Mouse (Mus musculus) liver, embryonic 14.5 days (tissue): ENCODE measurements around the gene Rfx2. TPM values are rescaled to one million over a fixed set of nuclear protein-coding genes. Genes with fewer than 3 reads are reported as not detected.

Source experiments
- ATAC-seq: fragments of 200-750 bp; cut with Nextera tagmentation; 2 replicates; pipeline ENCODE4 v1.8.0; 2017; ENCODE audit warnings: moderate number of reproducible peaks, mild to moderate bottlenecking, moderate library complexity; ENCODE audit not compliant: insufficient read depth
- DNase-seq, 3 experiments: peaks; one replicate each; pipeline ENCODE4 v3.0.0-alpha.2; 2012 to 2013; ENCODE audit warnings: low read depth in 3 of 3, low spot score in 3 of 3
- H3K27ac ChIP-seq: fragments of 300-500 bp; sonication (generic); 2 replicates; pipeline ENCODE4 v1.5.1; 2014; ENCODE audit warnings: moderate library complexity, mild to moderate bottlenecking, control low read depth, inconsistent platforms
- H3K27me3 ChIP-seq: fragments of 300-500 bp; sonication (generic); 2 replicates; pipeline ENCODE4 v1.6.1; 2014; ENCODE audit warnings: mild to moderate bottlenecking, low read length, moderate library complexity; ENCODE audit not compliant: control insufficient read depth, insufficient read depth
- H3K36me3 ChIP-seq: fragments of 300-500 bp; sonication (generic); replicated peaks from 2 replicates; pipeline ENCODE4 v1.6.1; 2014; ENCODE audit warnings: low read depth; ENCODE audit not compliant: control insufficient read depth, insufficient read depth
- H3K4me1 ChIP-seq, 2 experiments: fragments of 200-500 bp in 1 of 2; fragments of 300-500 bp in 1 of 2; sonication (generic) in 1 of 2; replicated peaks; 2 replicates each; pipeline ENCODE4 v1.6.1; 2012 to 2014; ENCODE audit warnings: antibody characterized with exemption in 1 of 2, inconsistent platforms in 1 of 2, low read length in 1 of 2; ENCODE audit not compliant: control insufficient read depth in 2 of 2, insufficient read depth in 2 of 2
- H3K4me2 ChIP-seq: fragments of 300-500 bp; sonication (generic); 2 replicates; pipeline ENCODE4 v1.6.1; 2014; ENCODE audit warnings: low read depth, mild to moderate bottlenecking, control low read depth, moderate library complexity
- H3K4me3 ChIP-seq, 2 experiments: fragments of 200-500 bp in 1 of 2; fragments of 300-500 bp in 1 of 2; sonication (generic) in 1 of 2; 2 replicates each; pipeline ENCODE4 v1.5.1; 2012 to 2014; ENCODE audit warnings: low read depth in 2 of 2, low read length in 2 of 2, mild to moderate bottlenecking in 2 of 2, control low read depth in 1 of 2, inconsistent platforms in 1 of 2, moderate library complexity in 1 of 2; ENCODE audit not compliant: insufficient read depth in 1 of 2
- H3K9ac ChIP-seq: fragments of 300-500 bp; sonication (generic); replicated peaks from 2 replicates; pipeline ENCODE4 v1.6.1; 2014; ENCODE audit warnings: mild to moderate bottlenecking, control low read depth, moderate library complexity
- H3K9me3 ChIP-seq: fragments of 300-500 bp; sonication (generic); 2 replicates; pipeline ENCODE4 v1.6.1; 2016; ENCODE audit warnings: low read length, mixed read lengths; ENCODE audit not compliant: control insufficient read depth
- CTCF ChIP-seq: IDR thresholded peaks from 2 replicates; pipeline ENCODE4 v1.5.1; 2016; ENCODE audit warnings: antibody characterized with exemption, low read depth, control low read depth
- EP300 ChIP-seq: IDR thresholded peaks from 2 replicates; pipeline ENCODE4 v1.6.1; 2016; ENCODE audit warnings: antibody characterized with exemption, low read depth
- WGBS: fragments of 180-500 bp; shearing (Covaris S2); extraction: QIAGEN DNeasy Blood & Tissue Kit; methylation state at CpG from one replicate; pipeline ENCODE4 v1.1.7; 2014; ENCODE audit not compliant: insufficient replicate concordance; 5-methylcytosine and 5-hydroxymethylcytosine counted together
- polyA plus RNA-seq, 2 experiments: library from polyadenylated mRNA; depleted of rRNA in 1 of 2; stranded (reverse) in 1 of 2; unstranded in 1 of 2; fragments of >200 nt; fragmentation: Nextera tagmentation in 1 of 2; extraction: Ambion mirVana in 1 of 2; gene quantifications; 2 replicates each; pipeline versions ENCODE4 v1.2.1 to v1.2.3; 2012 to 2014

Gene Rfx2
- polyA plus RNA-seq, 2 experiments, result 6.8 to 10.7 TPM

DNA sequence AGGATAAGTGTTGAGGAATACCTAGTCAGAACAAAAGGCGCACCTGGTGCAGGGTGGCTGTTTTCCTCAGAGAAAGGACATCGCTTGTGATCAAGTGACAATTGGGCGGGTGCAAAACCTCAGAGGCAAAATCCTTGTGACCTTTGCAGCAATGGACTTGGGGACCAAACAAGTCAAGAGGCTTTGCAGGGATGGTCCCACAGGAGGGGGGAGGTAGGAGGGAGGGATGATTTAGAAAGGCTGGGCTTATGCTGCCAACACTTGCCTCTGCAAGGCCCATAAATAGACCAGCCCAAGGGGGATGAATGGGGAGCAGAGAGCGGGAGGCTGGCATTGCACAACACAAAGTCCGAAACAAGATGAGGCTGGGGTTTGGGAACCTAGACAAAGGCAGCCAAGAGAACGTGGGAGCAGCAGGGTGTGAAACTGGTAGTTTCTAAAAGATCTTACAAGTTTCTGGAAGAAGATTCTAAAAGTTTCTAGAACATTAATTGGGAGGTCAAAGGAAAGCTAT lies 11.7 kb downstream of the Rfx2 start:
- H3K27ac ChIP-seq, result no peak overlapping the region
- TF ChIP-seq CTCF, result no peak
- no peak for TF ChIP-seq EP300
- no peak for DNase-seq
- no peaks in the 10 kb centered on the region for H3K27me3 ChIP-seq
- H3K4me1 ChIP-seq, result peaks cover 10 to 11% of the 10 kb centered on the region in 2 experiments
- H3K36me3 ChIP-seq, result no peaks in the 10 kb centered on the region; the same call in 1 of the 2 replicates
- H3K4me3 ChIP-seq, result no peak overlapping the region
- WGBS, result 72% methylated on average over 6 of the region's 6 CpGs
- no peak for ATAC-seq
- H3K9me3 ChIP-seq, result no peaks in the 10 kb centered on the region
- H3K4me2 ChIP-seq, result no peak overlapping the region
- H3K9ac ChIP-seq, result no peak overlapping the region

DNA sequence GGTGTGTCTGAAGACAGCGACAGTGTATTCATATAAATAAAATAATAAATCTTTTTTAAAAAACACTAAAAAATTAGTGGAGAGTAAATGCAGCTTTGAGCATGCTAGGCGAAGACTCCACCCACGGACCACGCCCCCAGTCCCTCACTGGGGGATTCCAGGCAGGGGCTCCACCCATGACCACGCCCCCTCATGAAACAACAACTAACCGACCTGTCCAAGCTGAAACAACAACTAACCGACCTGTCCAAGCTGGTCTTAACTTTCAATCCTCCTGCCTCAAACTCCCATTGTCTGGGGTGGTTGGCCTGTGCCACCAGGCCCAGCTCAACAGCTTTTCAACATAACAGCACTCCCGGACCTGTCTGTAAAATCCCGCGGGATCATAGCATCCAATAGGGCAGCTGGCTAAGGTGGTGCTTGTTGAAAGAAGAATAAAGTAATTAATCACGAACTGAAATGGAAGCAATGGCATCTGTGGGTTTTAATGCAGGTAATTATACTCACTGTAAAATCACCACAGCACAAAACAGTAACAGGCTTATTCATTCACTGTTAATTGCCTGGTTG lies 12.7 kb downstream of the Rfx2 start:
- Histone ChIP-seq H3K9me3 (no peaks in the 10 kb centered on the region), H3K27ac (peak overlapping the region; percentile 24; the same call in 1 of the 2 replicates), H3K4me1 (peaks cover 10 to 11% of the 10 kb centered on the region in 2 experiments), H3K9ac (no peak overlapping the region), H3K36me3 (no peaks in the 10 kb centered on the region; the same call in 1 of the 2 replicates), H3K4me2 (peak overlapping the region; percentile 58), H3K4me3 (peak overlapping the region; percentile 6 to 44), H3K27me3 (no peaks in the 10 kb centered on the region)
- 24% methylated on average over 11 of the region's 11 CpGs for WGBS
- ATAC-seq, result peak; percentile 65
- no peak for TF ChIP-seq CTCF
- TF ChIP-seq EP300, result no peak
- peak; percentile 71 to 79 (median 72) for DNase-seq

DNA sequence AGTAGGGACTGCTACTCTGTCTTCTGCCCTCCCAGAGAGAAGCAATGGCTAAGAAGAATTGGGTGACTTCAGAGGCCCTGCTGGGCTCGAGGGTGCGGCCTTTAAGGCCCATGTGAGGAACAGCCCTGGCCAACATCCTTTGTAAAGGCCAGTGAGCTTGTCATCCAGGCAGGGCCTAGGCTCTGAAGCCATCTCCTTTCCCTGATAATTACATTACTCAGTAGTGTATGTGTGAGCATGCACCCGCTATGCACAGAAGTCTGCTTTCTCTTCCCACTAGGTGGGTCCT lies 15.8 kb downstream of the Rfx2 start:
- ATAC-seq, result no peak
- TF ChIP-seq CTCF (no peak), EP300 (no peak)
- Histone ChIP-seq H3K9ac (no peak overlapping the region), H3K9me3 (no peaks in the 10 kb centered on the region), H3K27ac (no peak overlapping the region), H3K4me2 (no peak overlapping the region), H3K27me3 (no peaks in the 10 kb centered on the region), H3K4me1 (peaks cover 11 to 14% of the 10 kb centered on the region in 2 experiments), H3K4me3 (no peak overlapping the region), H3K36me3 (no peaks in the 10 kb centered on the region)
- DNase-seq, result no peak
- WGBS, result 81% methylated on average over 3 of the region's 3 CpGs

DNA sequence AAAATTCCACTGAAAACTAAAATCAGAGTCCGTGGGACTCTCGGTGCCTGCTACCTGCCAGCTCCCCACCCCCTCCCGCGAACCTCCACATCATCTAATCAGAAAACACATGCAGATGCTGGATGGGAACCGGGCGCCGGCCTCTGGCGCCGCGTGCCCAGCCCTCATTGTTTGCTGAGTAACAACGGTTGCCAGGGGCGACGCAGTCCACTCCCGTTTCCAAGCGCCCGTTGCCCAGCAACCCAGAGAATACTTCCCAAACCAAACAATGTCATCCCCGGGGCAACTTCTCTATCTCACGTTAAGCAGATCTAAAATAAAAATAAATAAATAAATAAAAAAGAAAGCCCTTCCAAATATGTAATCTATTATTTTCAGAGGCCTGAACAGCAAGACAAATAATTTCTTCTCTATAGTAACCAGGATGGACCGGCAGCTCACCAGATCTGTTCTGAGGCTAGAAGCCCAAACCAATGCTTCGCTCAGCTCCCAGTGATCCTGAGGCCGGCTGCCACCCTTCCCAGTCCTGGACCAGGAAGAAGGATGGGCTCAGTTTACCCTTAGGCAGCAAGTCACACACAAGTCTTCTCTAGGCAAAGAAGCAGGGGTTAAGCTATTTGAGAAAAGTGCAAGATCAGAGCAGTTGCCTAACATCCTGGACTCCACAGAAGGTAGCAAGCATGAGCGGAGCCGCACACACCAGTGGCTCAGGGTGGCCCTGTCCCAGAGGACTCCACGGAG lies 16.3 kb downstream of the Rfx2 start:
- H3K4me1 ChIP-seq, result peaks cover 11 to 14% of the 10 kb centered on the region in 2 experiments
- no peak overlapping the region for H3K27ac ChIP-seq
- no peaks in the 10 kb centered on the region for H3K36me3 ChIP-seq
- H3K4me3 ChIP-seq, result no peak overlapping the region
- H3K4me2 ChIP-seq, result no peak overlapping the region
- WGBS, result 27% methylated on average over 24 of the region's 24 CpGs
- TF ChIP-seq EP300, result no peak
- no peaks in the 10 kb centered on the region for H3K9me3 ChIP-seq
- H3K27me3 ChIP-seq, result no peaks in the 10 kb centered on the region
- ATAC-seq, result no peak
- peak; percentile 59 to 80 (median 60) for DNase-seq
- no peak overlapping the region for H3K9ac ChIP-seq

DNA sequence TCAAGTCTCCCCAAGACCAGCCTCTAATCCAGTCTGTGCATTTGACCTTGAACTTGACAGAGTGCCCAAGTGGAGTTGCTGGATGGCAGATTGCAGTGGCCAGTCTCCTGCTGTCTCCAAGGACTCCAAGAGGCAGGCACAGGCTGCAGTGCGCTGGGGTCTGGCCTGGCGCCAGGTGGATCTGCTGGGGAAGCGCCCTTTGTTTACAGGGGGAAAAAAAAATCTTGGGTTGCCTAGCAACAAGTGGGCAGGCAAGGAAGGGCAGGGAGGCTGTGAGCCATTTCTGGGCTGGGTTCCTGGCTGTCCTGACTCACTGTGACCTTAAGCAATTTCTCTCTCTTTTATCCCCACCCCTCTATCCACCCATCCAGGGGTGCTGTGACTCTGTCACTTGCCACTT lies 20.6 kb downstream of the Rfx2 start:
- Histone ChIP-seq H3K9ac (no peak overlapping the region), H3K27ac (no peak overlapping the region), H3K9me3 (no peaks in the 10 kb centered on the region), H3K4me1 (peaks cover 0 to 4% of the 10 kb centered on the region in 2 experiments; a peak in 1 of 4 replicates), H3K4me2 (no peak overlapping the region), H3K27me3 (no peaks in the 10 kb centered on the region), H3K4me3 (no peak overlapping the region), H3K36me3 (no peaks in the 10 kb centered on the region; the same call in 1 of the 2 replicates)
- DNase-seq (peak in 1 of 3 experiments; percentile 45), ATAC-seq (peak; percentile 27; the same call in 1 of the 2 replicates)
- TF ChIP-seq EP300 (no peak), CTCF (no peak)
- 60% methylated on average over 3 of the region's 3 CpGs for WGBS
